Mouse (Mus musculus) lung, adult 2 months (tissue): ENCODE data around the gene Zdhhc5.

Experiments
- CTCF ChIP-seq: fragments of 200-500 bp; IDR thresholded peaks from 2 replicates; pipeline ENCODE4 v1.5.1; 2011; ENCODE audit warnings: mild to moderate bottlenecking, low read length, control low read depth; ENCODE audit not compliant: insufficient read depth
- POLR2A ChIP-seq: fragments of 200-500 bp; IDR thresholded peaks from 2 replicates; pipeline ENCODE4 v1.6.1; 2011; ENCODE audit warnings: low read depth, mild to moderate bottlenecking, control low read depth, low read length, borderline replicate concordance; ENCODE audit errors: extremely low read depth

- no peak for TF ChIP-seq CTCF
- TF ChIP-seq POLR2A = no peak
These were observed 564 bp downstream of the Zdhhc5 start for GRCm38 (mm10) chr2:84714422-84714810.
